Mouse (Mus musculus) v-Abl transformed pro-B cells (cell line): ENCODE measurements around the gene Retsat.

Experiments used
- in situ Hi-C, 2 experiments: fragments of 400-800 bp; cut with MboI; formaldehyde crosslinking; loops; one replicate each; pipeline ENCODE4 v1.15.1; 2025; ENCODE audit not compliant: unreplicated experiment in 2 of 2

The Retsat gene

DNA sequence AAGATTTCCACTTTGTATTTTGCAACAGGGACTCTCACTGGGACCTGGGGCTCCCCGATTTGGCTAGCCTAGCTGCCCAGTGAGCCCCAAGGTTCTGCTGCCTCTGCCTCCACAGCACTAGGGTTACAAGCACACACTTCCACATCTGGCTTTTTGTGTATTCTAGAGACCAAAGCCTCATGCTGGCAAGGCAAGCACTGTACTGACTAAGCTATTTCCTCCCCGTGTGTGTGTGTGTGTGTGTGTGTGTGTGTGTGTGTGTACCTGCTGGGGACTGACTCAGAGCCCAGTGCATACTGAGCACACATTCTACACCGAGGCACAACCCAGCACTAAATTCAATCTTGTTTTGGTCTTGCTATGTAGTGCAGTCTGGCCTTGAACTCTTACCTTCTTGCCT is 11.6 kb upstream of the Retsat start:
- in situ Hi-C loops, result no loop called here

DNA sequence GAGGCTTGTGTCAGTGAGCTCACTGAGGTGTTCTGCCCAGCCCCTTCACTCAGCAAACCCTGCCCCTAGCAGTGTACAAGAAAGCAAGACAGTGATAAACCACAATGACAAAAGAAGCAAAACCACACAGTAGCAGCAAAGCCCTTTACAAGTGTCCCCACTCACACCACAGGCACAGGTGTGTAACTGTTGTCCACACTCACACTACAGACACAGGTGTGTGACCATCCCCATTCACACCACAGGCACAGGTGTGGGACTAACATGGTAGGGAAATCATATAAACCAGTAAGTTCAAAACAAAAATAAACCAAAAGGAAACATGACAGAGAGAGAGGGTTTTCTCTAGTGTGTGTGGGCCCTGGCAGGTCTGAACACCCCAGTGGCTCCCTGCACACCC is 10.0 kb upstream of the Retsat start:
- in situ Hi-C loops, result no loop called here

DNA sequence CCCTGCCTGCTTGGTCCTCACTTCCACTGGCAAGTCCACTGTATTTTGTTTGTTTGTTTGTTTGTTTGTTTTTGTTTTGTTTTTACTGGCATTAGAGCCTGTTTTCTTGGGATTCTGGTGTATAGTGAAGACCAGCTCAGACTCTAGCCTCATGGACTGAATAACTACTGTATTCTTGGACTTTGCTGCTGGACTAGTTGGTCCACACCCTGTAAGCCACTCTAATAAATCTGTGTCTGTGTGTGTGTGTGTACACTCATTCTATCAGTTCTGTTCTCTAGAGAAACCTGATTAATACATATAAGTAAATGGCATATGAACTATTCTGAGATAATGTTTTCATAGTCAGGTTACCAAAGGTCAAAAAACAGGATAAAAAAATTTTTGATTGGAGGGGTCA is 8.2 kb upstream of the Retsat start:
- in situ Hi-C loops, result no loop called here

DNA sequence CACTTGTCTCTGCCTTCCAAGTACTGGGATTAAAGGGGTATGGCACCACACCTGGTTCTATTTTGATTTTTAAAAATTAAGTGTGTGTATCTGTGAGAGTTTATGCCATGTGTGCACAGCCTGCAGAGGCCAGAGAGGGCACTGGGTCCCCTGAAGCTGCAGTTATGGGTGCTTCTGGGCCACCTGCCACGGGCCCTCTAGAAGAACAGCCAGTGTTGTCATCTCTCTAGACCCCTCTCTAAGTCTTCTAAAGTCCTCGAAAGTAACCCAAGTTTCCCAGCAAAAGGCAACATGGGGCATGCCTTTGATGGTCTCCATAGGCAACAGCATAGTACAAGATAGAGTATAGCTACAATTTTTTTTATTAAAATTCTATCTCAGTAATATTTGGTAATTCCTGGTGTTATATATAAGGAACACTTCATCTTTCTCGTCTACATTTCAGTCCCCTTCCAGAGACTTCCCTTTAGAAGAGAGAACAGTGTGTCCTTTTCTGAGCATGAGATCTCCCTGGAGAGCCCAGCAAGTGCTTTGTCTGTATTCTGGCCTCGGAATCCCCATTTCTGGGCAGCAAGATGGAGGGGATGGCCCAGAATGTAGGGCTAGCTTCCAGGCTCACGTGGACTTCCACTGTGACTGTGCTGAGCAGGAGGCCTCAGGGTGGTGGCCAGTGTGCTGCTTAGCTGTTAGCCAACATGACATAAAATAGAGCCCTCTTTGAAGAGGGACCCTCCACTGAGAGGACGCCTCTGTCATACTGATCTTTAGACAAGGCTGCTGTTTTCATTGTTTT is 5.1 kb upstream of the Retsat start:
- in situ Hi-C loops, result no loop called here

DNA sequence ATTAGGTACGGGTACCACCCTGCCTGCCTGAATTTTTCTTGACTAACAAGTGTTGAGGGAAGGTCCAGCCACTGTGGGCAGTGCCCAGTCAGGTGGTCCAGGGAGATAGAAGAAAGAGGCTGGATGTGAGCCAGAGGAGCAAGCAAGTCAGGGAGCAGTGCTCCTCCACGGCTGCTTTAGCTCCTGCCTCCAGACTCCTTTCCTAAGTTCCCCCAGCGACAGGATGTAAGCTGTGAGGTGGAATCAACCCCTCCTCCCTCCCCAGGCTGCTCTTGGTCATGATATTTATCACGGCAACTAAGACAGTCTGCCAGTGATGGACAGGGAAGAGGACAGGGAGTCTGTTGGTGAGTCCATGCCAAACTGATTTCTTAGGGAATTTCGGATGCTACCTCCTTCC is 4.4 kb upstream of the Retsat start:
- in situ Hi-C loops, result no loop called here

DNA sequence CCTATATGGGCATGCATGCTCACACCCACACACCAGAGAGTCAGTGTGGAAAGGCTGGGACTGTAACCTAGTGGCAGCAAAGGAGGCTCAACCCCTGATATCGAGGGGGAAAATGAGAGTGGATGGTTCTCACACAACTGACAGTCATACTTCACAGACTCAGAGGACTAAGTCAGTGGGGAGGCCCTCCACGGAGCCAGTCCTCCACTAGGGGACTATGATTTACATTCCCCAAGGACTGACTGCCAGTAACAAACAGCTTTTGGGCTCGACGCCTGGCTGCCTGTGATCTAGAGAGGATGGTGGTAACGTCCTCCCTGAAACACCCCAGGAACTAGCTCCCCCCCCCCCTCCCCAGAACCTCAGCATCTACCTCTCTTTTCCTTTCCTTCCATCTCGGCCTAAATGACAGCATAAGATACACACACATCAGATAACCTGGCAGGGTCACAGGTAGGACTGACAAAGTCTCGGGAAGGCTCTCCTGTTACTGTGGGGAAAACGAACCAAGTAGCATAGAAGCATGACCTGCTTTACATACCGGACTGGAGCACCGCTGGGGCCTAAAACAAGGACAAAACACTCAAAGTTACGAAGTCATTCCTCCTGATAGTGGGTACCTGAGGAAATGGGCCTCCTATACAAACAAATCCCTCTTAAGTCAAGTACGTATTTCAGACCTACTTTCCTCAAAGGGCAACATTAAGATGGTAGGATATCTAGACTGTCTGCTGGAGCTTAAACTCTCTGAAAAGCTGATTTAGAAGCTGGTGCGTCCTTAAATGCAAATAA is 996 bp upstream of the Retsat start:
- in situ Hi-C loops, result no loop called here

DNA sequence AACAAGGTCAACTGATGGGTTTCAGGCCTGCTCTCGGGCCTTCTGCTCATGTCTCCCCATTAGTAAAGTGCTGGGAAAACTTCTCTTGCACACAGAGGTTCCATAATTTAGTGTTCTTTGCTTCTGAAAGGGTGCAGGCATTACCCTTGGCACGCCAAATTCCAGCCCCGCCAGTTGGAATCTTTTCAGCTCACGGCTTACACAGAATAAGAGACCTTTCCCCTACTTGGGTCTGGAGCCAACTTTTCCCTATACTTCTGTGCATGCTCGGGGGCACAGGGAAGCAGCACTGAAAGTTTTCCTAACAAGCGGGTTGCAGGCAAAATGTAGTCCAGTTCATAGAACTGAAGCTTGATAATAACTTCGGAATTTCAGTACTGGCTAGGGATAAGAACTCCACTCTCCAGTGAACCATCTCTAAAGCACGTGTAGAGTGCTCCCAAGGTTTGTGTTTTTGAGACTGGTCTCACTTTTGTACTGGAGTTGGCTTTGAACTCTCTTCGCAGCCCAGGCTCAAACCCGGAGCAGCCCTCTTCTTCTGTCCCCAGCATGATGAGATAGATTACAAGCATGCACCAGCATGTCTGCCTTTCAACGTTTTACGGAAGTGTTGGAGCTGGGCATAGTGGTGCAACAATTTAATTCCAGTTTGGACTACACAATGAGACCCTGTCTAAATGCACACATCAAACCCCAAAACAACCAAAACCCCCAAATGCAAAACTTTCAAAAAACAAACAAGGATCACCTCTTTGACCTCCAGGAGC is 699 bp downstream of the Retsat start:
- in situ Hi-C loops, result no loop called here

DNA sequence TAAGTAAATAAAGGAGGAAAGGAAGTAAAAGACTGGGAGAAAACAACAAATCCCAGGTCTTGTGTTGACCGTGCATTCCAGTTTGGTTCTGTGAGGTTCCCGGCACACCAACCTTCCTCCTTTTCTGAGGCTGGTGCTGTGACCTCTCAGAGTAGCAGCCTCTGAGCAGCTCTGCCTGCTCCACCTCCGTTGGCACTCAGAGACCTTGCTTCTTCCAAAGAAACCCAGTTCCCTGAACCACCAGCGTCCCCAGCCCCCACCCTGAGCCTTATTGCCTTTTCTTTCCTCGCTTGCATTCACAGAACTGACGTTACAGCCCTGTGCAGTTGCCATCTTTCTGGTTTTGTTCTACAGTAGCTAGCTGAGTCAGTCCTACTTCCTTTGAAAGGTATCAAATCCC is 1.9 kb downstream of the Retsat start:
- in situ Hi-C loops, result no loop called here

DNA sequence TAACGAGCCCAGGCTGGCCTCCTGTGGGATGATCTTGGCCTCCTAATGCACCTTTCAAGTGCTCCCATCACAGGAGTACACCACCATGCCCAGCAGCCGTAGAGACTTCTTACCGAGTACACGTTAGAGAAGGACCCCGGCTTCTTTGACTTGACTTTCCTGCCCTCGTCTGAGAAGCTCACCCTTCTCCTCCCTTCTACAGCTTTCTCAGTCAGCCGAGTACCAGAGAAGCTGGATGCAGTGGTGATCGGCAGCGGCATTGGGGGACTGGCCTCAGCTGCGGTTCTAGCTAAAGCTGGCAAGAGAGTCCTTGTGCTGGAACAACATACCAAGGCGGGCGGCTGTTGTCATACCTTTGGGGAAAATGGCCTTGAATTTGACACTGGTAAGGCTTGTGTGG is 2.5 kb downstream of the Retsat start:
- in situ Hi-C loops, result no loop called here

DNA sequence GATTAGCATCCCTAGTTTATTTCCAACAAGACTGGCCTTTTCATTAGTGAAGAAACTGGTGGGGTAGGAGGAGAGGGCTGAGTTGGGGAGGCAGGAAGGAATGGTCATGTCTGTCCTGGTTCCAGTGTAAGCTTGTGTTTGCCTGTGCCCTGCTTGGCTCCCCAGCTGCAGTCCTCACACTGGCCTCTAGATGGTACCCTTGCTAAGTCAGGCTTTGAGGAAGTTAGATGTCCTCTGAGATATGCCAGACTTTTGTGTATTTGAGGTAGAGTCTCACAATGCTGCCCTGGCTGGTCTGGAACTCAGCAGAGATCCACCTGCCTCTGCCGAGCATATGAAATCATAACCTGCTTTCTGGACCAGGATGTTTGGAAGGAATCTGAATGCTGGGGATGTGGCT is 3.5 kb downstream of the Retsat start:
- in situ Hi-C loops, result no loop called here

DNA sequence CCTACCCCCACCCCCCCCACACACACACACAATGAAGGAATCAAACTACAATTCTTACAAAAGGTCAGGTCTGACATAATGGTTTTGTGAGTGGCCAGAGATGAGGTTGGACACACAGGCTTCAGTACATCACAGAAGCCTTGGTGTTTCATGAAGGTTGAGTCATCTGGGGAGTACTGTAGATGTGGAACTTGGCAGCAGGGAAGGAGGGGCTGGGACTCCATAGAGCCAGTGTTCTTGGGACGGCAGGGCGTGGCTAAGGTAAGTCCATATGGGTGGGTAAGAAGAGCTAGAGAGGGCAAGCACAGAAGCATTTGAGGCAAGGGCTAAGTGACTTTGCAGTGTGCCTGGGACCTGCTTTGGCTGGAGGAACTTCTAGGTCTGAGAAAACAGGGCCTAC is 5.8 kb downstream of the Retsat start:
- in situ Hi-C loops, result no loop called here

DNA sequence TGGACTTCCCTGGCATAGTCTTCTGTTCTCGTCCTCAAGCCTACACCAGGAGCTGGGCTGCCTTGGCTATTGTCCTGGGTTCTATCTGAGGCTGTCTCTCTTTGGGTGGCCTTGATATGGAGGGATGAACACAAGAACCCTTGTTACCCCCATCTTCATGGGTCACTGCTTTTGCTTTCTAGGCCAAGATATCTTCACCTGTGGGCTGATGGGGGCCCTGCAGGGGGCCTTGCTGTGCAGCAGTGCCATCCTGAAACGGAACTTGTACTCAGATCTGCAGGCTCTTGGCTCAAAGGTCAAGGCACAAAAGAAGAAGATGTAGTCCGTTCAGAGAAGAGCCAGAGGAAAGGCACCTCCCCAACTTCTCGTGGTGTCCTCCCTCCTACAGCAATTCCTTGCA is 8.8 kb downstream of the Retsat start:
- in situ Hi-C loops, result no loop called here

DNA sequence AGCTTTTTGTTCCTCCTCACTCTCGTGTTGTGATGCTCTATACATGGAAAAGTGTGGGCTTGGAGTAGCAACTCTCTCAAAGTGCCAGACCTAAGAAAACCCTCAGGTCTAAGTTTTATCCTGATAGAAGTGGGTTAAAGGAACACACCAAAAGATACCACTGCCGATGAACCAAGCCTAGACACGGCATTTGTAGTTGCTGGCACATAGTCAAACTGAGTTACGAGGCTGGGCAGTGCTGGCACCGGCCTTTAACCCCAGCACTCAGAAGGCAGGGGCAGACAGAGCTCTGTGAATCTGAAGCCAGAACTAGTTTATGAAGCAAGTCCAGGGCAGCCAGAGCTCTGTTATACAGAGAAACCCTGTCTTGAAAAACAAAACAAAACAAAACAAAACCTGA is 9.4 kb downstream of the Retsat start:
- in situ Hi-C loops, result no loop called here

DNA sequence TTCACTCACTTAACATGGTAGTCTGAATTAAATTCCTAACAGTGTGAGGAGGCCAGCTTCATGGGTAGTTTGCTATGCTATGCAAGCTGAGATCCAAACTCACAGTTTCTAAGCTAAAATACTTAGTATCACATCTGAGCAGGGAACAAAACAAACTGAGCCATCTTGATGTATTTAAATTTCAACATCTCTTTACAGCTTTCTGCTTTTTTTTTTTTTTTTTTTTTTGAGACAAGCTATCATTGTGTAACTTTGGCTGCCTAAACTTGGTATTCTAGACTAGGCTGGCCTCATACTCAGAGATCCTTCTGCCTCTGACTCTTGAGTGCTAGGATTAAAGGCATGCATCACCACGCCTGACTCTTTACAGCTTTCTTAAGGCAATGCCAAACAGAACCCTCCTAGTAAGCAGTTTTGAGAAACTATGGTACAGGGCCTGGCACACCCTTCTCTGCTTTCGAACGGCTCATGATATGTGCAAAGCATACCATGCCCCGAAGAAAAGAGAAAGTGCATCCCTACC is 10.4 kb downstream of the Retsat start:
- in situ Hi-C loops, result no loop called here

DNA sequence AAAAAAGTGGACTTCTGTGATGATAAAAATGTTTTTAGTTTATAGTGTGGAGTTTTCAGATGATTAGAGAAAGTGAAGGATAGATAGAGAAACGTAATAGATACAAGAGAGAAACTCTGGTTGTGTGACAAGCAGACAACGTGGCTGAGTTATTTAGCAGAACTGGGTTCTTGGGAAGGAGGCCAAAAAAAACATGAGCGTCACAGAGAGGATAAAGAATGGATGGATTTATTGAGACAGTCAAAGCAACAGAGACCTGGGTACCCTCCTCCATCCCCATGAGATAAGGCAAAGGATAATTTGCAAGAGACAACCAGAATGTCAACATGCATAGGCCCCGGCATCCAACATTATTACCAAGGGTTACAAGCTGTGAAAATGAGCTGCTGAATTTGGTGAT is 12.0 kb downstream of the Retsat start:
- in situ Hi-C loops, result no loop called here

DNA sequence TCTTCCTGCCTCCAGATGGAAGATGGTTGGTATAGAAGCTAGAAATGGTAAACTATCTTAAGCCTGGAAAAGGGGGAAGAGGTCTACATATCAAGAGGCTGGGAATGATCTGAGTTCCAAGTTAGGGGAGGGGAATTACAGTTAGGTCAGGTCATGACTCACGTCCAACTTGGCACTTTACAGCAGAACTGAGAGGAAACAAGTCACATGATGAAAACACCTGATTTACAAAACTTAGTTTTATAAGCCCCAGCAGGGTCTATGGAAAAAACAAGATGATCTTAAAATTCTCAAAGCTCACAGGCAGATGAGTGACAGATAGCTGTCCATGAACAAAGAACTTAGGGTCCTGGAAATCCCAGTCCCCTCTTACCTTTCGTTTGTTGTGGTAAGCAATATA is 16.9 kb downstream of the Retsat start:
- in situ Hi-C loops, result no loop called here

DNA sequence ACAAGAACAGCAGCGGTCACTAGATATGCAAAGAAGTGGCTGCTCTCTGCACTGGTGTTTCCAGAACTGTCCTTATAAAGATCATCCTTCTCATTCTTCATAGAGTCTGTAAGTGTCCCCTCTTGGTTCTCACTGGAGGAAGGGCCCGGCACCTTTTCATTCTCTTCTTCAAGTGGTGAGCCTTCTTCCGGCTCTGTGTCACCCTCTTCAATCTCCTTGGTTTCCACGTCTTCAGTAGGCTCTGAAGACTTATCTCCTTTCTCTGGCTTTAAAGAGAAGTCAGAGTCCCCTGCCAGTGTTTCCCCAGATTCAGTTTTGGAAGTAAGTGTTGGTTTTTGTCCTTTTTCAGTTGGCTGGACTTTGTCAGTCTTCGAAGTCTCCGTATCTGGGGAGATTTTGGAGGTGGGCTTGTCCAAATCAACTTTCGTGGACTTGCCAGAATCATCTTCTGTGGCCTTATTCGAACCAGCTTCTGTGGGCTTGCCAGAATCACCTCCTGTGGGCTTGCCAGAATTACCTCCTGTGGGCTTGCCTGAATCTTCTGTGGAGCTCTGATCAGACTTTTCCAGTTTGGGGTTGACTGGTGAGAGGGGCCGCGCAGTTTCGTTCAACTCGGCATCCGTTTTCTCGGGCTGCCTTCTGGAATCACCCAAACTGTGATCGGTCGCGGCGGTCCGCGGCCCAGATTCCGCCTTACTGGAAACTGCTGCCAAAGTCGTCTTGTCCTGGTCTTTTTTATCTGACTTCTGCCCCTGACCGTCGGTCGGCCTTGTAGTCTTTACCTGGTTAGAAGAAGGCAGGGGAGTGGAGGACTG is 17.5 kb downstream of the Retsat start:
- in situ Hi-C loops, result no loop called here

DNA sequence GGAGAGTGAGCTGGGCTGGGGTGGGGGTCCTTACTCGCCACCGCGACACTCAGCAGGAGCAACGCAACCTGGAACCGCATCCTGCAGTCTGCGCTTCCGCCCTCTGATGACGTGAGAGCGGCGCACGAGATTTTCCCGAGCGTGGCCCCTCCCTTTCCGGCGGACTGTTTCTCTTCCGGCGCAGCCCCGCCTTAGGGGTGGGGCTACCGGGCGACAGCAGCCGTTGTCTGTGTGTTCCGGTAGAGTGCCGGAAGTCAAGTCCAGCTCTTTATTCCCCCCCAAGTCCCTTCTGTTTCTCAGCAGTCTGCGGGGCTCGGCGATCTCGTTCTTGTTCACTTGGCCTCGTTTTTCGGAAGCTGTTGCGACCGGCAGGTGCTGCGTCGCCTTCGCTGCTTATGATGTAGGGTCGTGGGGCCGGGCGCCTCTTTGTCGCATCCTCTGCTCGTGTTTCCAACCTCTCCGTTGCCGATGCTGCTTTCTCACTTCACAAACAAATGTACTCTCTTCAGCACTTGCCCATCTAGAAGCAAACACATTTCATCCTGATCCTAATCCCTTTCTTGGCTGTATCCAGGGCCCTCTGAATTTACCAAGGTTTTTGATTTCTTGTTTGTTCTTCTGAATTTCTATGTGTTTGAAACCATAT is 18.5 kb downstream of the Retsat start, which contains the start of gene Tgoln1:
Tgoln1 (minus strand) TSS at position 358 of the 646 bp plus-strand sequence.
- in situ Hi-C loops, result no loop called here

DNA sequence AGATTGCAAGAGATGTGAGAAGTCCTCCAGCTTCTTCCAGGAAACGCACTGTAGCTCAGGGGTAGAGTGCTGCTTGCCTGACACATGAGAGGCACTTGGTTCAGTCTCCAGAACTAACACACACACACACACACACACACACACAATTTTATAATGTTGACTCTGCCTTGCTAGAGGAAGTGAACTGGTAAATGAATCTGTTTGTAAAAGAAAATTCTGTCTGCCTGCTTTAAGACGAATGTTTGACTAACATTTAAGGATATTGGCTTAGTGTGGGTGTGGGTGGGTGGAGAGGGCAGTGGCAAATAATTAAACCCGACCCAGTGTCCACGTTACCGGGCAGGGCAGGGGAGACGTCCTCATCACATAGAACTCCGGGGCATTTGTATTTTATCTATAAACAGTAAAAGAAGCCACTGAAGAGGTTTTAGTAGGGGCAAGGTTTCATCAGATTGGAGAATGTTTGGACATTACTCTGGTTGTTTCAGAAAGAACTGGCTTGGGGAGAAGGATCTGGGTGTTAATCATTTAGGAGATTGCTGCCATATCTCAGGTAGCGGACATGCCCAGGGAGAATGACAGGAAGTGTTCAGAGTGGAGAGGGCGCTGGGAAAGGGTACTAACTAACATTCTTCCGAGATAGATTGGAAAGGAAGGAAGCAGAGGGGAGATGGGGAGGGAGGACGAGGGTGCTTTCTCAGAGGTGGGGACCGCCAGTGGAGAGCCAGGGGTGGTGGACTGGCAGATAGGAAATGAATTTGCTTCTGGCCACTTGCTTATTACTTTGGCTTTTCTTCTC is 21.7 kb downstream of the Retsat start:
- in situ Hi-C loops, result no loop called here
